Mouse (Mus musculus) liver, embryonic 14.5 days (tissue): Measurements from ENCODE around the gene Tenm2.

Experiments used
- CTCF ChIP-seq: IDR thresholded peaks from 2 replicates; pipeline ENCODE4 v1.5.1; 2016; ENCODE audit warnings: antibody characterized with exemption, low read depth, control low read depth
- EP300 ChIP-seq: IDR thresholded peaks from 2 replicates; pipeline ENCODE4 v1.6.1; 2016; ENCODE audit warnings: antibody characterized with exemption, low read depth

- no peak for TF ChIP-seq CTCF
- TF ChIP-seq EP300 = no peak
Observed at GRCm38 (mm10) chr11:37236601-37237083, 878 bp upstream of the Tenm2 start.
